Comparison of ENCODE assay signal across 20 mouse cellular contexts in the genomic region with DNA sequence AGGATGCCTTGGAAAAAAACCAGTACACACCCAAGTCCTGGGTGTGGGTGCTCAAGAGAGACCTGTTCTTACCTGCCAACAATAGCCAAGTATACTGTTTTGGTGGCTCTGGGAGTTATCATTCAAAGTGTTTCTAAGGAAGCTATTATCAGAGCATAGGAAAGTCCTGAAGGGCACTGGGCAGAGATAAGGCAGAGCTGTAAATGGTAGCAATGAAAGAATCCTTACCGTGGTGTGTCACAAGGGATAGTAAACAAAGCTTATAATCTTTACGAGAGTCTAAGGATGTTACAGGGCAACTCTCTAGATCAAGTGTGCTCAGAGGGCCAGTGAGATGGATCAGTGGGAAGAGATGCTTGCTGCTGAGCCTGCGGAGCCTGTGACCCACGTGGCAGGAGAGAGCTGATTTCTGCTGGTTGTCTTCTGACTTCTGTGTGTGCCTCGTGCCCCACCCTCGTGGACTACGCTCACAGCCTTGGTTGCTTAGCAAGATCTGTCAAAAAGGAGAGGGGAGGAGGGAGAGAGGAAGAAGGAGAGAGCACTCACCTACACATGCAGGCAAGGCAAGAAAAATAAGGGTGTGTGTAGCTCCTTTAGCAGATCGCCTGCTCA. TPM values are rescaled to one million over a fixed set of nuclear protein-coding genes. Genes with fewer than 3 reads are reported as not detected.
DNase-seq lines count a peak whose midpoint lies in the region; ATAC-seq and TF ChIP-seq lines count a peak whose summit lies in the region.
"Had no signal": no experiment of that assay in that cellular context is flagged by ENCODE, and none has a peak within 500 bp of the region (broad histone marks: within the 10 kb centered on the region; RNA-seq: fewer than 3 reads in every experiment).

No protein-coding gene starts in this region.

- DNase-seq in testis, postnatal 10 days (ENCODE audit: low spot score), result no peak
- DNase-seq in ZHBTc4 (ENCODE audit: low read depth, low spot score), result peak; percentile 49
- DNase-seq in heart, adult 18-20 months, result no peak
- DNase-seq in layer of hippocampus, adult 18-20 months (ENCODE audit: low spot score in 2 of 2), result no peak
- DNase-seq: cerebellum, adult 9-10 months; lung, postnatal 10 days; thymus, postnatal 4 days had no signal

- H3K4me3 ChIP-seq in testis, adult 2 months (ENCODE audit: control insufficient read depth, low read depth, low read length), result no peak overlapping the region
- no peak overlapping the region for H3K4me3 ChIP-seq in liver, embryonic 15.5 days (replicated peaks)
- H3K4me3 ChIP-seq in neural tube, embryonic 15.5 days (replicated peaks), result no peak overlapping the region
- H3K4me3 ChIP-seq: embryonic facial prominence, embryonic 12.5 days; forebrain, embryonic 13.5 days; hindbrain, embryonic 10.5 days; limb, embryonic 12.5 days; midbrain, embryonic 12.5 days had no signal

- no peak overlapping the region for H3K4me2 ChIP-seq in liver, embryonic 15.5 days
- no peak overlapping the region for H3K4me2 ChIP-seq in neural tube, embryonic 15.5 days
- H3K4me2 ChIP-seq: embryonic facial prominence, embryonic 12.5 days; forebrain, embryonic 13.5 days; heart, embryonic 11.5 days; limb, embryonic 12.5 days; midbrain, embryonic 12.5 days had no signal

- no peak for TF ChIP-seq CTCF in testis, adult 2 months (IDR thresholded peaks at IDR 0.05; ENCODE audit: control insufficient read depth, insufficient read depth, insufficient replicate concordance, low read depth, low read length)

- H3K27me3 ChIP-seq in testis, adult 2 months (ENCODE audit: control insufficient read depth, insufficient read depth, low read length), result no peaks in the 10 kb centered on the region
- H3K27me3 ChIP-seq in liver, embryonic 15.5 days, result no peaks in the 10 kb centered on the region
- H3K27me3 ChIP-seq in neural tube, embryonic 15.5 days (replicated peaks), result no peaks in the 10 kb centered on the region
- H3K27me3 ChIP-seq: embryonic facial prominence, embryonic 12.5 days; forebrain, embryonic 13.5 days; limb, embryonic 12.5 days; midbrain, embryonic 12.5 days had no signal

- TF ChIP-seq POLR2A in testis, adult 2 months (IDR thresholded peaks at IDR 0.05; ENCODE audit: control insufficient read depth, low read depth, low read length), result no peak

- H3K9ac ChIP-seq in liver, embryonic 15.5 days, result no peak overlapping the region
- no peak overlapping the region for H3K9ac ChIP-seq in neural tube, embryonic 15.5 days (replicated peaks)
- H3K9ac ChIP-seq: embryonic facial prominence, embryonic 12.5 days; forebrain, embryonic 13.5 days; limb, embryonic 12.5 days; midbrain, embryonic 12.5 days had no signal

- H3K27ac ChIP-seq in testis, adult 2 months (ENCODE audit: control insufficient read depth, insufficient read depth, low read depth, low read length), result peak overlapping the region; percentile 65
- H3K27ac ChIP-seq in liver, embryonic 15.5 days (replicated peaks), result peak overlapping the region; percentile 46; the same call in 1 of the 2 replicates
- no peak overlapping the region for H3K27ac ChIP-seq in neural tube, embryonic 15.5 days (replicated peaks)
- H3K27ac ChIP-seq: embryonic facial prominence, embryonic 12.5 days; forebrain, embryonic 13.5 days; hindbrain, embryonic 10.5 days; limb, embryonic 12.5 days; midbrain, embryonic 12.5 days had no signal

- no peak for ATAC-seq in liver, embryonic 15.5 days (ENCODE audit: insufficient read depth)
- no peak for ATAC-seq in neural tube, embryonic 15.5 days (ENCODE audit: low FRiP score)
- ATAC-seq: forebrain, embryonic 13.5 days had no signal

- 16% methylated on average over 8 of the region's 8 CpGs for WGBS in liver, embryonic 15.5 days (ENCODE audit: insufficient replicate concordance)
- 76% methylated on average over 8 of the region's 8 CpGs for WGBS in neural tube, embryonic 15.5 days

- H3K4me1 ChIP-seq in testis, adult 2 months (ENCODE audit: control insufficient read depth, insufficient read depth, low read length), result peaks cover 2% of the 10 kb centered on the region; the same call in 1 of the 2 replicates
- H3K4me1 ChIP-seq in liver, embryonic 15.5 days (replicated peaks), result peaks cover 69% of the 10 kb centered on the region
- no peaks in the 10 kb centered on the region for H3K4me1 ChIP-seq in neural tube, embryonic 15.5 days
- H3K4me1 ChIP-seq: forebrain, embryonic 13.5 days; midbrain, embryonic 12.5 days had no signal

- H3K36me3 ChIP-seq in testis, adult 2 months (ENCODE audit: control insufficient read depth, insufficient read depth, low read length), result no peaks in the 10 kb centered on the region
- peaks cover 40% of the 10 kb centered on the region for H3K36me3 ChIP-seq in liver, embryonic 15.5 days (replicated peaks)
- no peaks in the 10 kb centered on the region for H3K36me3 ChIP-seq in neural tube, embryonic 15.5 days
- H3K36me3 ChIP-seq: embryonic facial prominence, embryonic 12.5 days; hindbrain, embryonic 10.5 days; limb, embryonic 12.5 days; midbrain, embryonic 12.5 days had no signal

- no peaks in the 10 kb centered on the region for H3K9me3 ChIP-seq in liver, embryonic 15.5 days (replicated peaks)
- no peaks in the 10 kb centered on the region for H3K9me3 ChIP-seq in neural tube, embryonic 15.5 days (replicated peaks)
- H3K9me3 ChIP-seq: embryonic facial prominence, embryonic 12.5 days; forebrain, embryonic 13.5 days; hindbrain, embryonic 10.5 days; limb, embryonic 12.5 days; midbrain, embryonic 12.5 days had no signal

RNA-seq across cellular contexts. Expression of a gene that starts 23.1 kb away (rescaled TPM):
- 4.3 and 4.6 TPM in 2 replicates for polyA plus RNA-seq in testis, adult 2 months (2012; rRNA removed)
- polyA plus RNA-seq in liver, embryonic 15.5 days (2015; fragmentation: Nextera tagmentation; extraction: Ambion mirVana), result 19.6 and 20.4 TPM in 2 replicates
- polyA plus RNA-seq in neural tube, embryonic 15.5 days (2015; fragmentation: Nextera tagmentation; extraction: Ambion mirVana), result 5.5 and 13.7 TPM in 2 replicates
- 10 to 100 TPM; 21.8 to 26.1 TPM for total RNA-seq in heart, adult 18-20 months (2021)
- 1 to 10 TPM; 3.6 to 3.7 TPM for total RNA-seq in layer of hippocampus, adult 18-20 months (2021)

RNA-seq across cellular contexts. Expression of a gene that starts 44.4 kb away (rescaled TPM):
- polyA plus RNA-seq in testis, adult 2 months (2012; rRNA removed), result 2.9 and 4.0 TPM in 2 replicates
- polyA plus RNA-seq in liver, embryonic 15.5 days (2015; fragmentation: Nextera tagmentation; extraction: Ambion mirVana), result 0.40 and 0.62 TPM in 2 replicates
- polyA plus RNA-seq in neural tube, embryonic 15.5 days (2015; fragmentation: Nextera tagmentation; extraction: Ambion mirVana), result 16.0 and 17.5 TPM in 2 replicates
- 1 to 10 TPM; 8.6 to 10.0 TPM for total RNA-seq in heart, adult 18-20 months (2021)
- 10 to 100 TPM; 46.7 to 48.0 TPM for total RNA-seq in layer of hippocampus, adult 18-20 months (2021)

RNA-seq across cellular contexts. Expression of a gene that starts 51.4 kb away (rescaled TPM):
- 10.4 and 17.4 TPM in 2 replicates for polyA plus RNA-seq in testis, adult 2 months (2012; rRNA removed)
- not detected in 2 replicates for polyA plus RNA-seq in liver, embryonic 15.5 days (2015; fragmentation: Nextera tagmentation; extraction: Ambion mirVana)
- 9.3 TPM in 1 of 2 replicates, not detected in the other for polyA plus RNA-seq in neural tube, embryonic 15.5 days (2015; fragmentation: Nextera tagmentation; extraction: Ambion mirVana)
- total RNA-seq in heart, adult 18-20 months (2021), result not detected
- total RNA-seq in layer of hippocampus, adult 18-20 months (2021), result not detected
- total RNA-seq: gastrocnemius, adult 8-10 months had no signal
- polyA plus RNA-seq: forebrain, embryonic 13.5 days; heart, embryonic 11.5 days; hindbrain, embryonic 10.5 days; kidney, embryonic 14.5 days; midbrain, embryonic 12.5 days; neural tube, embryonic 11.5 days had no signal

RNA-seq across cellular contexts. Expression of a gene that starts 52.2 kb away (rescaled TPM):
- 98.9 and 101 TPM in 2 replicates for polyA plus RNA-seq in testis, adult 2 months (2012; rRNA removed)
- polyA plus RNA-seq in liver, embryonic 15.5 days (2015; fragmentation: Nextera tagmentation; extraction: Ambion mirVana), result 3.4 and 4.0 TPM in 2 replicates
- polyA plus RNA-seq in neural tube, embryonic 15.5 days (2015; fragmentation: Nextera tagmentation; extraction: Ambion mirVana), result 26.0 and 28.5 TPM in 2 replicates
- 1 to 10 TPM; 4.8 to 4.9 TPM for total RNA-seq in heart, adult 18-20 months (2021)
- total RNA-seq in layer of hippocampus, adult 18-20 months (2021), result 10 to 100 TPM; 20.5 to 21.1 TPM

RNA-seq across cellular contexts. Expression of a gene that starts 55.5 kb away (rescaled TPM):
- 0.27 and 0.48 TPM in 2 replicates for polyA plus RNA-seq in testis, adult 2 months (2012; rRNA removed)
- not detected in 2 replicates for polyA plus RNA-seq in liver, embryonic 15.5 days (2015; fragmentation: Nextera tagmentation; extraction: Ambion mirVana)
- polyA plus RNA-seq in neural tube, embryonic 15.5 days (2015; fragmentation: Nextera tagmentation; extraction: Ambion mirVana), result not detected in 2 replicates
- not detected for total RNA-seq in heart, adult 18-20 months (2021)
- total RNA-seq in layer of hippocampus, adult 18-20 months (2021), result not detected
- total RNA-seq: gastrocnemius, adult 8-10 months had no signal
- polyA plus RNA-seq: brain, embryonic 14.5 days; embryonic facial prominence, embryonic 12.5 days; forebrain, embryonic 13.5 days; heart, embryonic 11.5 days; hindbrain, embryonic 10.5 days; kidney, embryonic 14.5 days; limb, embryonic 12.5 days; midbrain, embryonic 12.5 days; neural tube, embryonic 11.5 days had no signal
